Mouse (Mus musculus): ENCODE data around the gene Gm49355. TPM values are rescaled to one million over a fixed set of nuclear protein-coding genes. Genes with fewer than 3 reads are reported as not detected.

Gene Gm49355
- polyA plus RNA-seq, 1 experiment from 2014 or later = 0.13 TPM

- DNase-seq (no peak), ATAC-seq (ENCODE audit: low read depth) (no peak)
- Histone ChIP-seq H3K27ac (no peak overlapping the region), H3K4me3 (replicated peaks) (no peak overlapping the region), H3K27me3 (peaks cover 100% of the 10 kb centered on the region), H3K36me3 (no peaks in the 10 kb centered on the region), H3K9me3 (replicated peaks) (no peaks in the 10 kb centered on the region), H3K4me2 (no peak overlapping the region), H3K4me1 (replicated peaks) (no peaks in the 10 kb centered on the region), H3K9ac (no peak overlapping the region)
- WGBS (ENCODE audit: insufficient replicate concordance) = 5% methylated on average over 24 of the region's 24 CpGs
Observed at GRCm38 (mm10) chr14:12344061-12344745, 60.4 kb downstream of the Gm49355 start.

GRCm38 (mm10) chr14:12344746-12345240 lies 61.0 kb downstream of the Gm49355 start:
- Histone ChIP-seq H3K36me3 (no peaks in the 10 kb centered on the region), H3K27me3 (peaks cover 100% of the 10 kb centered on the region), H3K4me1 (replicated peaks) (no peaks in the 10 kb centered on the region), H3K9me3 (replicated peaks) (no peaks in the 10 kb centered on the region), H3K4me2 (no peak overlapping the region), H3K27ac (no peak overlapping the region), H3K9ac (no peak overlapping the region), H3K4me3 (replicated peaks) (no peak overlapping the region)
- ATAC-seq (ENCODE audit: low read depth) = no peak
- under 1% methylated on average over 39 of the region's 39 CpGs for WGBS (ENCODE audit: insufficient replicate concordance)
- DNase-seq = no peak

GRCm38 (mm10) chr14:12345241-12345921 lies 61.6 kb downstream of the Gm49355 start:
- no peak overlapping the region for H3K4me2 ChIP-seq
- no peaks in the 10 kb centered on the region for H3K4me1 ChIP-seq (replicated peaks)
- no peak for ATAC-seq (ENCODE audit: low read depth)
- H3K4me3 ChIP-seq (replicated peaks) = no peak overlapping the region
- H3K27ac ChIP-seq = no peak overlapping the region
- WGBS (ENCODE audit: insufficient replicate concordance) = 2% methylated on average over 34 of the region's 40 CpGs
- no peak overlapping the region for H3K9ac ChIP-seq
- DNase-seq = no peak
- peaks cover 100% of the 10 kb centered on the region for H3K27me3 ChIP-seq
- H3K36me3 ChIP-seq = no peaks in the 10 kb centered on the region
- no peaks in the 10 kb centered on the region for H3K9me3 ChIP-seq (replicated peaks)

GRCm38 (mm10) chr14:12346011-12346864 lies 62.5 kb downstream of the Gm49355 start:
- no peaks in the 10 kb centered on the region for H3K4me1 ChIP-seq (replicated peaks)
- H3K4me2 ChIP-seq = no peak overlapping the region
- no peak overlapping the region for H3K27ac ChIP-seq
- no peaks in the 10 kb centered on the region for H3K36me3 ChIP-seq
- under 1% methylated on average over 50 of the region's 50 CpGs for WGBS (ENCODE audit: insufficient replicate concordance)
- DNase-seq (no peak), ATAC-seq (ENCODE audit: low read depth) (no peak)
- H3K9me3 ChIP-seq (replicated peaks) = no peaks in the 10 kb centered on the region
- H3K27me3 ChIP-seq = peaks cover 100% of the 10 kb centered on the region
- no peak overlapping the region for H3K4me3 ChIP-seq (replicated peaks)
- no peak overlapping the region for H3K9ac ChIP-seq

GRCm38 (mm10) chr14:12346865-12347600 lies 63.3 kb downstream of the Gm49355 start:
- no peak overlapping the region for H3K9ac ChIP-seq
- DNase-seq (no peak), ATAC-seq (ENCODE audit: low read depth) (no peak)
- WGBS (ENCODE audit: insufficient replicate concordance) = 4% methylated on average over 26 of the region's 26 CpGs
- H3K9me3 ChIP-seq (replicated peaks) = no peaks in the 10 kb centered on the region
- H3K27ac ChIP-seq = no peak overlapping the region
- H3K4me1 ChIP-seq (replicated peaks) = no peaks in the 10 kb centered on the region
- no peak overlapping the region for H3K4me2 ChIP-seq
- no peak overlapping the region for H3K4me3 ChIP-seq (replicated peaks)
- H3K27me3 ChIP-seq = peaks cover 99% of the 10 kb centered on the region
- H3K36me3 ChIP-seq = no peaks in the 10 kb centered on the region

GRCm38 (mm10) chr14:12348089-12348488 lies 64.3 kb downstream of the Gm49355 start, which contains the start of gene Fezf2:
TSS of gene Fezf2 (minus strand) at chr14:12348189.
- Histone ChIP-seq H3K36me3 (no peaks in the 10 kb centered on the region), H3K27me3 (peaks cover 96% of the 10 kb centered on the region), H3K4me2 (no peak within 1 kb of the TSS), H3K4me3 (replicated peaks) (no peak within 1 kb of the TSS), H3K27ac (no peak within 1 kb of the TSS), H3K9ac (no peak within 1 kb of the TSS), H3K9me3 (replicated peaks) (no peaks in the 10 kb centered on the region), H3K4me1 (replicated peaks) (no peaks in the 10 kb centered on the region)
- DNase-seq (no peak), ATAC-seq (ENCODE audit: low read depth) (no peak)
- 7% methylated on average over 2 of the region's 2 CpGs for WGBS (ENCODE audit: insufficient replicate concordance)

- H3K9me3 ChIP-seq (replicated peaks) = no peaks in the 10 kb centered on the region
- H3K27ac ChIP-seq = no peak overlapping the region
- ATAC-seq (ENCODE audit: low read depth) = no peak
- 8% methylated on average over 15 of the region's 15 CpGs for WGBS (ENCODE audit: insufficient replicate concordance)
- DNase-seq = no peak
- no peaks in the 10 kb centered on the region for H3K4me1 ChIP-seq (replicated peaks)
- H3K27me3 ChIP-seq = peaks cover 86% of the 10 kb centered on the region
- no peak overlapping the region for H3K9ac ChIP-seq
- no peaks in the 10 kb centered on the region for H3K36me3 ChIP-seq
- no peak overlapping the region for H3K4me2 ChIP-seq
- H3K4me3 ChIP-seq (replicated peaks) = no peak overlapping the region
Observed at GRCm38 (mm10) chr14:12349334-12350090, 65.7 kb downstream of the Gm49355 start.

- H3K9ac ChIP-seq = no peak overlapping the region
- whole genome bisulfite sequencing (ENCODE audit: insufficient replicate concordance) = 11% methylated on average over 16 of the region's 16 CpGs
- no peak overlapping the region for H3K27ac ChIP-seq
- no peaks in the 10 kb centered on the region for H3K4me1 ChIP-seq (replicated peaks)
- H3K4me2 ChIP-seq = no peak overlapping the region
- DNase-seq = no peak
- H3K27me3 ChIP-seq = peaks cover 77% of the 10 kb centered on the region
- ATAC-seq (ENCODE audit: low read depth) = no peak
- H3K9me3 ChIP-seq (replicated peaks) = no peaks in the 10 kb centered on the region
- H3K36me3 ChIP-seq = no peaks in the 10 kb centered on the region
- H3K4me3 ChIP-seq (replicated peaks) = no peak overlapping the region
Observed at GRCm38 (mm10) chr14:12350271-12350916, 66.6 kb downstream of the Gm49355 start.
